Mouse (Mus musculus) C2C12 (cell line): ENCODE results near the gene Tiam2. TPM values are rescaled to one million over a fixed set of nuclear protein-coding genes. Genes with fewer than 3 reads are reported as not detected.

Experiments used
- H3K27me3 ChIP-seq: one replicate; pipeline ENCODE4 v1.6.1; 2011; ENCODE audit not compliant: control insufficient read depth, insufficient read depth, insufficient read length
- H3K36me3 ChIP-seq: one replicate; pipeline ENCODE4 v1.6.1; 2011; ENCODE audit not compliant: control insufficient read depth, insufficient read depth
- H3K4me3 ChIP-seq: one replicate; pipeline ENCODE4 v1.5.1; 2011; ENCODE audit warnings: mild to moderate bottlenecking, control low read depth; ENCODE audit not compliant: poor library complexity, insufficient read depth, severe bottlenecking
- H3K79me2 ChIP-seq: one replicate; pipeline ENCODE4 v1.6.1; 2011; ENCODE audit not compliant: control insufficient read depth, insufficient read depth
- H3K79me3 ChIP-seq: one replicate; pipeline ENCODE4 v1.6.1; 2011; ENCODE audit warnings: low read depth, control low read depth
- H3ac ChIP-seq: one replicate; pipeline ENCODE3; 2011; ENCODE audit warnings: low read depth; ENCODE audit not compliant: control insufficient read depth, insufficient read length
- CEBPB ChIP-seq: IDR thresholded peaks from one replicate; pipeline ENCODE4 v1.6.1; 2011; ENCODE audit warnings: low read depth, mild to moderate bottlenecking, control low read depth, moderate library complexity
- CTCF ChIP-seq: IDR thresholded peaks from one replicate; pipeline ENCODE4 v1.5.1; 2011; ENCODE audit not compliant: control insufficient read depth, insufficient read depth, insufficient read length
- FOSL1 ChIP-seq: IDR thresholded peaks from one replicate; pipeline ENCODE4 v1.8.0; 2011; ENCODE audit warnings: mild to moderate bottlenecking, low read length; ENCODE audit not compliant: poor library complexity, insufficient read depth, severe bottlenecking
- MAX ChIP-seq: IDR thresholded peaks from one replicate; pipeline ENCODE4 v1.6.1; 2011; ENCODE audit warnings: mild to moderate bottlenecking, control low read depth
- MYOD1 ChIP-seq: IDR thresholded peaks from one replicate; pipeline ENCODE4 v1.6.1; 2011; ENCODE audit warnings: low read depth; ENCODE audit not compliant: control insufficient read depth, insufficient read length
- MYOG ChIP-seq: IDR thresholded peaks from one replicate; pipeline ENCODE4 v1.6.1; 2011; ENCODE audit not compliant: control insufficient read depth, insufficient read length; ENCODE audit errors: extremely low read depth
- USF1 ChIP-seq: IDR thresholded peaks from one replicate; pipeline ENCODE4 v1.6.1; 2011; ENCODE audit warnings: low read depth, mild to moderate bottlenecking, control low read depth, moderate library complexity
- polyA plus RNA-seq: library from polyadenylated mRNA; unstranded; fragments of >200 nt; fragmentation: generic; extraction: Trizol; gene quantifications from one replicate; pipeline ENCODE4 v1.2.1, GENCODE M21; 2012; ENCODE audit warnings: missing spikeins

Gene Tiam2
- polyA plus RNA-seq, 1 experiment = 28.3 TPM

DNA sequence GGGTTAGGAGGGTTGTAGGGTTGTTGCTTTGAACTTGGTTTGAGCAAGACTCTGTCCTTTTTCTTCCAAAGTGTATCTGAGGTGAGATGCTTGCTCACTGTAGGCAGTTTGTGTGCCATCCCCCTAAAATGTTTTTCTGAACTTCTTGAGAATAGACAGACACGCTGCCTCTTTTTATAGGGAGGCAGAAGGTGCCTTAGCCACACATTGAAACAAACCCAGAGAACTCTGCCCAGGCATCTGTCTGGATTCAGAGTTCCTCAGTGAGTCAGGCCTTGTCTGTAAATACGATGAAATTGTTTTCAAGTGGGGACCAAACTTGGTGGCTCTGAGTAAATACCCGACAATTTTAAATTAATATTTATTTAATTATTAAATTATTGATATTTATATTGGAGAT lies 172.2 kb downstream of the Tiam2 start:
- Histone ChIP-seq H3K79me3 (no peaks in the 10 kb centered on the region), H3K79me2 (no peaks in the 10 kb centered on the region), H3ac (no peak overlapping the region), H3K27me3 (no peaks in the 10 kb centered on the region), H3K36me3 (peaks cover 57% of the 10 kb centered on the region), H3K4me3 (no peak overlapping the region)
- TF ChIP-seq MAX (no peak), MYOD1 (no peak), FOSL1 (no peak), CEBPB (no peak), MYOG (no peak), CTCF (no peak), USF1 (no peak)

DNA sequence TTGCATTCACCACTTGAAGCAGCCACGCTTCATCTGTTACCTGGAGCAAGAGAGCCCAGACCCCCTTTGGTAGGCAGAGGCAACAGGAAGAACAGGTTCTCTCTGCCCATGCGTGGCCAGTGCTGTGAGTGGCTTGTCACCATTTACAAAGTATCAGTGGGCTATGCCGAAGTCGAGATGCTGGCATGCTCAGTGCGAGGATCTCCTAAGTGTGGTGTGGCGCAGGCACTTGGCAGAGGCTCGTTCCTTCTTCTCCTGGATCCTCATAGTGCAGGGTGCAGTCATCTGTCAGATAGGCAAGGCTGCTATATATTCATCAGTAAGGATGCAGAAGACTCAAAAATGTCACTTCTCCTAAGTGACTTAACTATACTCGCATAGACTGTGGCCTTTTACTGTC lies 173.1 kb downstream of the Tiam2 start:
- no peaks in the 10 kb centered on the region for H3K79me3 ChIP-seq
- H3K4me3 ChIP-seq = no peak overlapping the region
- H3K79me2 ChIP-seq = no peaks in the 10 kb centered on the region
- H3K36me3 ChIP-seq = peaks cover 63% of the 10 kb centered on the region
- H3ac ChIP-seq = no peak overlapping the region
- H3K27me3 ChIP-seq = no peaks in the 10 kb centered on the region
- TF ChIP-seq CEBPB (no peak), MYOD1 (no peak), FOSL1 (no peak), CTCF (no peak), MYOG (no peak), USF1 (no peak), MAX (no peak)

DNA sequence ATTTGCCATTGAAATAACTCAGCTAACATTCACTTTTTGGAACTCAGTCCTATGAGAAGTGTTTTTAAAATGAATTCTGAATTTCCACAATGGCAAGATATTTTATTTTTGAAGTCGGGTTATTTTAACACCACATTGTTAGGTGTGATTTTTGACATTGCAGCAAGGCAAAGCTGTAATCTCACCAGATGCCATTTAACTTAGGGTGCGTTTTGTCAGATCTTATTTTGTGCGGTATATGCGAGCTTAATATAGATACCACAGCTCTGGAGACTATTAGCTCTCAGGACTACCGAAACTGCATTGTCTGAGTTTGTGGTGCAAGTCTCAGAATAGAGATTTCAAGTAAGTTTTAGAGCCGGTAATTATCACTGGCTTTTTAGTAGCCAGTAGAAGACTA lies 173.7 kb downstream of the Tiam2 start:
- Histone ChIP-seq H3K79me2 (no peaks in the 10 kb centered on the region), H3ac (no peak overlapping the region), H3K79me3 (no peaks in the 10 kb centered on the region), H3K27me3 (no peaks in the 10 kb centered on the region), H3K36me3 (peaks cover 62% of the 10 kb centered on the region), H3K4me3 (no peak overlapping the region)
- TF ChIP-seq CTCF (no peak), MYOG (no peak), USF1 (no peak), MYOD1 (no peak), MAX (no peak), FOSL1 (no peak), CEBPB (no peak)

DNA sequence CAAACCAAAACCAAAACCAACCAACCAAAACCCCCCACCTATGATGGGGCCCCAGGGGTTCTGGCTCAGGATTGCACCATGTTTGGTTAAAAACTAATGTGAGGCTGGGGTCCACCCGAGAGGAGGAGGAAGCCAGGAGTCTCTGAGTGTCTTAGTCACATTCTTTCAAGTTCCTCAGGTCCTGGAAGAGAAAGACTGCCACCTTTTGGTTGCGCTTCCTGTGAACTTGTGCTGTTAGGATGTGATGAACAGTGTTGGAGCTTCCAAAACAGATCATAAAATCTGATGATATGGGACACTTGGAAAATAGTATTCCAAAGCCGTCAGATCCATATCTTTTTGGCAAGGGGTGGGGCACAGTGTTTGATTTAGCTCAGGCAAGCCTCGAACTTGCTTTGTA lies 174.6 kb downstream of the Tiam2 start:
- no peak overlapping the region for H3ac ChIP-seq
- no peaks in the 10 kb centered on the region for H3K79me3 ChIP-seq
- H3K79me2 ChIP-seq = no peaks in the 10 kb centered on the region
- H3K4me3 ChIP-seq = no peak overlapping the region
- H3K36me3 ChIP-seq = peaks cover 62% of the 10 kb centered on the region
- TF ChIP-seq MAX (no peak), CTCF (no peak), FOSL1 (no peak), USF1 (no peak)
- no peaks in the 10 kb centered on the region for H3K27me3 ChIP-seq

DNA sequence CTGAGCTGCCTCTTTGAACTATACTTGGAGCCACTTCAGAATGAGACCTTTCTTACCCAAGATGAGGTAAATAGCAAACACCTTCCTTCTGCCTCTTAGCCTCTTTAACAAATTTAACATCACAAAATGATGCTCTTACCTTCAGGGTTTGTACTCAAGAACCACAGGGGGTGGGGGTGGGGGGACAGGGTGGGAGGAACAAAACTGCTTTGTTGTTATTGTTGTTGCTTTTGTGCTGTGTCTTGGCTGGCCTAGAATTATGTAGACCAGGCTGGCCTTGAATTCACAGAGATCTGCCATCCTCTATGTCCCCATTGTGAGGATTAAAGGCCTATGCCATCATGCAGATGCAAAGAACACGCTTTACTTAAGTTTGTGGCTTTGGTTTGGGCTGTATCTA lies 179.3 kb downstream of the Tiam2 start:
- H3K27me3 ChIP-seq = no peaks in the 10 kb centered on the region
- H3K4me3 ChIP-seq = no peak overlapping the region
- no peak overlapping the region for H3ac ChIP-seq
- H3K79me2 ChIP-seq = no peaks in the 10 kb centered on the region
- H3K79me3 ChIP-seq = no peaks in the 10 kb centered on the region
- TF ChIP-seq MYOG (no peak), USF1 (no peak)
- peaks cover 91% of the 10 kb centered on the region for H3K36me3 ChIP-seq

DNA sequence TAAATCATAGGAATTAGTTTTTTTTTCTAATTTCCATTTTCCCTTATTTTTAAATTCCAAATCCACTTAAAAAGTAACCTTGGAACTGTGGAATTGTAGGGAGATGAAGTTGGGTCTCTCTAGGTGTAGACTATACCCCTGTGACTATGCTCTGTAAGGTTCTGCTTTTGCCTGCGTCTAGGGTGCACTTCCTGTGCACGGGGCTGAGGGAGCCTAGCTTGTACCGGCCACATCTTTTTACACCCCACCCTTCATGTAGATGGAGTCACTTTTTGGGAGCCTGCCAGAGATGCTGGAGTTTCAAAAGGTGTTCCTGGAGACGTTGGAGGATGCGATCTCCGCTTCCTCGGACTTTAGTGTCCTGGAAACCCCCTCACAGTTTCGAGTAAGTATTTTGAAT lies 180.1 kb downstream of the Tiam2 start:
- Histone ChIP-seq H3K79me2 (no peaks in the 10 kb centered on the region), H3K27me3 (no peaks in the 10 kb centered on the region), H3K4me3 (no peak overlapping the region), H3K79me3 (no peaks in the 10 kb centered on the region), H3K36me3 (peaks cover 92% of the 10 kb centered on the region), H3ac (no peak overlapping the region)
- no peak for TF ChIP-seq CTCF
